Mouse (Mus musculus): ENCODE results near the gene Aif1.

GRCm38 (mm10) chr17:35191723-35192122, 15.9 kb upstream of the Aif1 start:
- TF ChIP-seq CTCF (conservative IDR thresholded peaks at IDR 0.05; ENCODE audit: insufficient read depth, insufficient read length, low read depth, low read length) (no peak), POLR2A (IDR thresholded peaks at IDR 0.05; ENCODE audit: low read depth, low read length) (no peak)
